Mouse (Mus musculus) neural tube, embryonic 11.5 days (tissue): ENCODE data around the gene Nacc1. TPM values are rescaled to one million over a fixed set of nuclear protein-coding genes. Genes with fewer than 3 reads are reported as not detected.

Experiments used
- ATAC-seq: fragments of 200-750 bp; cut with Nextera tagmentation; 2 replicates; pipeline ENCODE4 v1.8.0; 2017; ENCODE audit warnings: moderate number of reproducible peaks, mild to moderate bottlenecking, moderate TSS enrichment, moderate library complexity; ENCODE audit not compliant: insufficient read depth, low FRiP score, low TSS enrichment
- DNase-seq: peaks from one replicate; pipeline ENCODE4 v3.0.0-alpha.2; 2015; ENCODE audit warnings: low spot score
- H3K27ac ChIP-seq: fragments of 300-500 bp; sonication (generic); 2 replicates; pipeline ENCODE4 v1.5.1; 2014; ENCODE audit warnings: low read depth, mild to moderate bottlenecking, low read length
- H3K27me3 ChIP-seq: fragments of 300-500 bp; sonication (generic); 2 replicates; pipeline ENCODE4 v1.6.1; 2014; ENCODE audit warnings: mild to moderate bottlenecking, low read length, mixed read lengths; ENCODE audit not compliant: control insufficient read depth, insufficient read depth
- H3K36me3 ChIP-seq: fragments of 300-500 bp; sonication (generic); 2 replicates; pipeline ENCODE4 v1.6.1; 2014; ENCODE audit warnings: mild to moderate bottlenecking, low read length, moderate library complexity, mixed read lengths; ENCODE audit not compliant: control insufficient read depth, insufficient read depth
- H3K4me1 ChIP-seq: fragments of 300-500 bp; sonication (generic); 2 replicates; pipeline ENCODE4 v1.6.1; 2014; ENCODE audit warnings: low read length, mixed read lengths; ENCODE audit not compliant: control insufficient read depth, insufficient read depth
- H3K4me2 ChIP-seq: fragments of 300-500 bp; sonication (generic); 2 replicates; pipeline ENCODE4 v1.6.1; 2014; ENCODE audit warnings: low read depth, mild to moderate bottlenecking, moderate library complexity
- H3K4me3 ChIP-seq: fragments of 300-500 bp; sonication (generic); 2 replicates; pipeline ENCODE4 v1.5.1; 2014; ENCODE audit warnings: low read depth, low read length
- H3K9ac ChIP-seq: fragments of 300-500 bp; sonication (generic); 2 replicates; pipeline ENCODE4 v1.6.1; 2014; ENCODE audit warnings: mild to moderate bottlenecking, low read length
- H3K9me3 ChIP-seq: fragments of 300-500 bp; sonication (generic); 2 replicates; pipeline ENCODE4 v1.6.1; 2016; ENCODE audit warnings: low read length; ENCODE audit not compliant: control insufficient read depth
- WGBS: fragments of 180-500 bp; shearing (Covaris S2); extraction: QIAGEN DNeasy Blood & Tissue Kit; methylation state at CpG from one replicate; pipeline ENCODE4 v1.1.7; 2014; 5-methylcytosine and 5-hydroxymethylcytosine counted together
- polyA plus RNA-seq: library from polyadenylated mRNA; unstranded; fragments of >200 nt; fragmentation: Nextera tagmentation; extraction: Ambion mirVana; gene quantifications from 2 replicates; pipeline ENCODE4 v1.2.1, GENCODE M21; 2014

Gene Nacc1
- 26.2 and 27.0 TPM in 2 replicates for polyA plus RNA-seq

DNA sequence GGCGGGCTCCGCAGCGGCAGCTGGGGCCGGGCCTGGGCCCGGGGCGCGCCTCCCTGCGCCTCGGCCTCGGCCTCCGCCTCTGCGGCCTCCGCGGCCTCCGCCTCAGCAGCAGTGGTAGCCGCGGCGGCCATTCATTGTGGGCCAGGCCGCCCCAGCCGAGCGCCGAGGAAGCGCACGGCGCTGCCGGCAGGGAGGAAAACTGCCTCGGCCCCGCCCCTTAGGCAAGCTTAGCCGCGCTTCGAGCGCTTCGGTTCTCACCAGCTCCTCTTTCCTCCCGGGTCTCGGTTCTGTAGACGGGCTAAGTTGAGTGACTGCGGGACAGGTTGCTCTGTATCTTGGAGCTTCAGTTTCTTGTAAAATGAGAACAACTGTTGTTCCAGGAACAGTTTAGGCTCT is at the start of gene Nacc1:
TSS of gene Nacc1 (minus strand) at position 158 of the 396 bp plus-strand sequence.
- Histone ChIP-seq H3K27ac (peak within 1 kb of the TSS; percentile 86), H3K36me3 (peaks cover 2% of the 10 kb centered on the region), H3K4me2 (peak within 1 kb of the TSS; percentile 86), H3K27me3 (no peaks in the 10 kb centered on the region), H3K4me1 (peaks cover 16% of the 10 kb centered on the region), H3K4me3 (peak within 1 kb of the TSS; percentile 96), H3K9ac (peak within 1 kb of the TSS; percentile 98), H3K9me3 (no peaks in the 10 kb centered on the region)
- ATAC-seq (peak; percentile 83), DNase-seq (peak; percentile 91)
- WGBS: 0% methylated on average over 31 of the region's 37 CpGs

DNA sequence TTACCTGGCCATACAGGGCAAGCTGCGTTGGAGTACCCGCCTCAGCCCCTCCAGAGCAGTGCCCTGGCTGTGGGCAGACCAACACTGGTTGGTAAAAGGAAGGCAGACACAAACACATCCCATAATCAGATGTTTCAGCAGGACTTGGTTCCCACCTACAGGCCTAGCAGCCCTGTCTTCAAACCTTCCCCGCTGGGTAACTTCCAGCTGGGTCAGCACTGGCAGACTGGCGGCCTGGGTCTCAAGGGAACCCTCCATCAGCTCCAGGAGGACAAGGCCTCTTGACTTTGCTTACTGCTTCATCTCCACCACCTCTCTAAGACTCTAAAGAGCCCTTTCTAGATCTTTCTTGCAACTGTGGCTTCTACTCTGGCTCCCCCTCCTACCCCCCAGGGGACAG is 48.9 kb upstream of the Nacc1 start:
- H3K4me1 ChIP-seq: peaks cover 11% of the 10 kb centered on the region
- DNase-seq: no peak
- no peak overlapping the region for H3K4me2 ChIP-seq
- 73% methylated on average over 4 of the region's 4 CpGs for WGBS
- H3K36me3 ChIP-seq: no peaks in the 10 kb centered on the region
- no peak for ATAC-seq
- H3K27ac ChIP-seq: no peak overlapping the region
- no peak overlapping the region for H3K4me3 ChIP-seq
- no peaks in the 10 kb centered on the region for H3K9me3 ChIP-seq
- H3K27me3 ChIP-seq: peaks cover 89% of the 10 kb centered on the region
- no peak overlapping the region for H3K9ac ChIP-seq

DNA sequence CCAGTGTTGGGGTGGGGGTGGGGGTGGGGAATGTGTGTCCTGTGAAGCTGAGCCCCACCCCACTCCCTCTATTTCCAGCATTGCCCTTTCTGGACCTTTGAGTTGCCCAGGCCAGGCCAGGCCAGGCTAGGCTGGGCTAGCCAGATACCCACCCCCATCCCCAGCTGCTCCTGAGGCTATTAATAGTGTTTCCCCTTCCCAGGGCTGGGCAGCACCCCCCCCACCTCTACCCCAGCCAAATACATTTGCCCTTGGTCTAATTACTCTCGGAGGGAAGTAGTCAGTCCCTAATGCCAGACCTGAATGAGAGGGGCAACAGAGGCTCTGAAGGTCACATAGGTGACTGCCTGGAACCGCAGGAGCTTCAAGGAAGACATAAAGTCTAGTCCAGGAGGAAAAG is 47.9 kb upstream of the Nacc1 start:
- ATAC-seq (no peak), DNase-seq (no peak)
- H3K27me3 ChIP-seq: peaks cover 80% of the 10 kb centered on the region
- H3K9ac ChIP-seq: no peak overlapping the region
- H3K27ac ChIP-seq: no peak overlapping the region
- 60% methylated on average over 2 of the region's 2 CpGs for WGBS
- peaks cover 16% of the 10 kb centered on the region for H3K4me1 ChIP-seq
- H3K9me3 ChIP-seq: no peaks in the 10 kb centered on the region
- H3K36me3 ChIP-seq: no peaks in the 10 kb centered on the region
- no peak overlapping the region for H3K4me3 ChIP-seq
- H3K4me2 ChIP-seq: no peak overlapping the region

DNA sequence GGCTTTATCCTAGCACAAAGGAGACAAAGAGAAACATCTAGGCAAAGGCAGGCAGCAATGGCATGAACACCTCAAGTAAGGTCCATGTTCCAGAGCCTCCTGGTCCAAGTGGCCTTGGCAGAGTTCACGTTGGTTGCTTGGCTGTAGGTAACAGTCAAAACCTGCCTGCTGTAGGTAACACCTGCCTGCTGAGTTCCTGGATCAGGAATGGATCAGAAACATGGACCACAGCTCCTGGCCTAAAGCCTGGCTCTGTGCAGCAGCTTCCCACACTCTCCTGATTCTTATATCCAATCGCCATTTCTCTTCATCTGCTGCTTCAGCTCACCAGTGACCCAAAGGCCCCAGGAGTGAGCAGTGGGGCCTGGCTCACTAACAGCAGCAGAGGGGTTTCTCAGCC is 47.0 kb upstream of the Nacc1 start:
- WGBS: 82% methylated on average over 2 of the region's 2 CpGs
- Histone ChIP-seq H3K27me3 (peaks cover 71% of the 10 kb centered on the region), H3K4me3 (no peak overlapping the region), H3K4me2 (no peak overlapping the region), H3K36me3 (no peaks in the 10 kb centered on the region), H3K4me1 (peaks cover 16% of the 10 kb centered on the region), H3K9me3 (no peaks in the 10 kb centered on the region), H3K27ac (no peak overlapping the region), H3K9ac (no peak overlapping the region)
- ATAC-seq: no peak
- no peak for DNase-seq

DNA sequence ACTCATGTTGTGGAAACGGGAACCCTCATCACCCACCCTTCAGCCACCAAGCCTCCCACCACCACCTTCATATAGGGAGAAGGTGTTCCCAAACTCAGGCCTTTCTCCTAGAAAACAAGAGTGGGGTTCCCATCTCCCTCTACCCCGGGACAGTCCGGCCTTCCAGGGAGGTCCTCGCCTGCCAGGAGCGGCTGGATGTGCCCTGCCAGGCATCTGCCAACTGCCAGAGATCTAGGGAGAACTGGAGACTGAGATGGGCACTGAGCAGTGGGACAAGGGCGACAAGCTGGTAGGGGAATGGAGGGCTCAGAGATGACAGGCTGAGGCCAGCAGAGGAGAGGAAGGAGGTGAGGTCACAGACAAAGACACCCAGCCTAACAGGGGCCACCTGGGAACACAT is 46.3 kb upstream of the Nacc1 start:
- WGBS: 86% methylated on average over 6 of the region's 6 CpGs
- DNase-seq: no peak
- peaks cover 16% of the 10 kb centered on the region for H3K4me1 ChIP-seq
- no peak overlapping the region for H3K27ac ChIP-seq
- no peak overlapping the region for H3K4me3 ChIP-seq
- H3K36me3 ChIP-seq: no peaks in the 10 kb centered on the region
- peaks cover 64% of the 10 kb centered on the region for H3K27me3 ChIP-seq
- no peak overlapping the region for H3K9ac ChIP-seq
- no peaks in the 10 kb centered on the region for H3K9me3 ChIP-seq
- no peak for ATAC-seq
- H3K4me2 ChIP-seq: no peak overlapping the region

DNA sequence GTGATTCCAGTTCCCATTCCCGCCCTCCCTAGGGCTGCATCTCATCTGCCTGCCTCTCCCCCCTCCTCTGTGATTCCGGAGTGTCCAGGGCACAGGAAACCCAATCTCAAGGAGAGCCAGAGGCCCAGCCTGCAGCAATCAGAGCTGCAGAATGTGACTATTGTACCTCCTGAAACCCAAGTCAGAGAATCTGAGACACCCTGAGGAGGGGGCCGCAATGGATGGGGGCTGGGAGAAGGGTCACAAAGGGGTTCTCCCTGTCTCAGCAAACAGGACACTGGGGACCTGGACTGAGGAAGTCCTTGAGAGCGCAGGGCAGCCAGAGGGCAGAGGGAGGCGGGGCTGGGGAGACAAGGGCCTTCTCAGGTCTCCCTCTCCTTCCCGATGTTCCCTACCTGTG is 45.3 kb upstream of the Nacc1 start:
- peaks cover 11% of the 10 kb centered on the region for H3K4me1 ChIP-seq
- H3K9me3 ChIP-seq: no peaks in the 10 kb centered on the region
- no peak overlapping the region for H3K4me2 ChIP-seq
- WGBS: 60% methylated on average over 5 of the region's 6 CpGs
- peaks cover 54% of the 10 kb centered on the region for H3K27me3 ChIP-seq
- no peak overlapping the region for H3K4me3 ChIP-seq
- DNase-seq (no peak), ATAC-seq (no peak)
- no peak overlapping the region for H3K9ac ChIP-seq
- H3K27ac ChIP-seq: no peak overlapping the region
- H3K36me3 ChIP-seq: no peaks in the 10 kb centered on the region

DNA sequence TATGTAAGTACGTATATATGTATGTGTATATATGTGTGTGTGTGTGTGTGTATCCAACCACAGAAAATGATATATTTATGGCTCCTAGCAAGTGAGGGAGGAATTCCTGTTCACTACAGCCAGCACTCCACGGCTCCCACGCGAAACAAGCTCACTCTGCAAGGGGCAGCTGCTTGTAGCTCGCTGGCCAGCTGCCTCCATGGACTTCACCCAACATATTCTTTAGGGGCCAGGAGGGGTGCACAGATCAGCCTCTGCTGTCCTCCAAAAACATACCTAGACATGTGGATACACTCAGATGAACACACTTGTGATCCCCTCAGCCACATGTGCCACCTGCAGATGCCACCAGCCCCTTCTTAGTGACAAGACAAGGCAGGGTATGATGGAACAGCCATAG is 44.9 kb upstream of the Nacc1 start:
- peaks cover 7% of the 10 kb centered on the region for H3K4me1 ChIP-seq
- no peak overlapping the region for H3K9ac ChIP-seq
- H3K9me3 ChIP-seq: no peaks in the 10 kb centered on the region
- no peak overlapping the region for H3K4me2 ChIP-seq
- 76% methylated on average over 5 of the region's 5 CpGs for WGBS
- no peak overlapping the region for H3K4me3 ChIP-seq
- DNase-seq (no peak), ATAC-seq (no peak)
- H3K27ac ChIP-seq: no peak overlapping the region
- H3K27me3 ChIP-seq: peaks cover 50% of the 10 kb centered on the region
- H3K36me3 ChIP-seq: no peaks in the 10 kb centered on the region

DNA sequence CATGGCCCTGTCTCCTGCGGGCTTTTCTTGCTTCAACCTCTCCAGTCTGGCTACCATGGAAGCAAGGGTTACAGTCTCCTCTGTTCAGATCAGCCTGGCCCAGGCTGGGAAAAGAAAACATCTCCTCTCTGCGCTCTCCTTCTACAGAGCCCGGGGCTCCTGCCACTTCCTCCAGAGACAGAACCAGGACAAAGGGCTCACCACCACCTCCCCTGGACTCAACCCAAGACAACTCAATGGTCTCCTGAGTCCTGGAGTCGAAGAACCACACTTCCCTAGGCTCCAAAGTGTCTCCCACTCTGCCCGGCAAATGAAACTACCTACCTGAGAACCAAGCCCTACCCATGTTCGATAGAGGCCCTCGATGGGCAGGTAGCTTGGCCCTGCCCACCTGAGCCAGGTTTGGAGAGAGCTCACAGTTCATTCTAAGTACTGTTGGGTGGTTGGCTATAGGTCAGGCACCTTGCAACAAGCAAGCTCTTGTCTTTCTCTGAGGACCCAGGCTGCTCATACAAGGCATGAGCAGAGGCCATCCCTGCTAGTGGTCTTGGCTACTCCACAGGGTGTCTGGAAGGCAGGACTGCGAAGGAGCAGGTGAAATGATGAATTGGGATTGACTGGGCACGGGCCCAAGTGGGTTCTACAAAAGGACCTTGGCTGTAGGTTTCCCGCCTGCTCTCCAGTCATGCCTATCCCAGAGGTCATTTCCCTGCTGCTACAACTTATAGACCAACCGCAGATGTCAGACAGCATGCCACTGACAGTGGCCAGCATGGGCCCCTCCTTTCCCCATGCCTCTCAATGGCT is 43.9 kb upstream of the Nacc1 start:
- 76% methylated on average over 11 of the region's 11 CpGs for WGBS
- Histone ChIP-seq H3K4me2 (no peak overlapping the region), H3K27me3 (peaks cover 46% of the 10 kb centered on the region), H3K36me3 (no peaks in the 10 kb centered on the region), H3K4me3 (no peak overlapping the region), H3K27ac (no peak overlapping the region), H3K4me1 (peaks cover 6% of the 10 kb centered on the region; the same call in 1 of the 2 replicates), H3K9me3 (no peaks in the 10 kb centered on the region), H3K9ac (peak overlapping the region; percentile 20; the same call in 1 of the 2 replicates)
- DNase-seq: no peak
- no peak for ATAC-seq
